Mouse (Mus musculus): ENCODE data around the gene Eml2.

Eml2 gene

GRCm38 (mm10) chr7:19231849-19232248, 55.6 kb downstream of the Eml2 start:
- no peak for DNase-seq

DNA sequence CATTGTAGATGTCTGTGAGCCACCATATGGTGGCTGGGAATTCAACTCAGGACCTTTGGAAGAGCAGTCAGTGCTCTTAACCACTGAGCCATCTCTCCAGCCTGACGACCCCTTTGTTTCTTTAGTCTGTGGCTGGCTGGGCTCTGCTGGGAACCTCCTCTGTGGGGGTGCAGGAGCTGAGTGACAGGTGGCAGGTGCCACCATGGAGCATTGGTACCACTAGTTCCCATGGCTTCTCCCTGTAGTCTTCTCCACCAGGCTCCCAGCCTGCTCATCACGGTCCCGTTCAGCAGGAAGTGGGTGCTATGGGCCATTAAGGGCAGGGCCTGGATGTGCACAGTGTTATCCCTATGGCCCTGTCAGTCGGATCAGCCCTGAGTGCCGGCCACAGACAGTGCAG, 58.4 kb downstream of the Eml2 start:
- no peak for DNase-seq

DNA sequence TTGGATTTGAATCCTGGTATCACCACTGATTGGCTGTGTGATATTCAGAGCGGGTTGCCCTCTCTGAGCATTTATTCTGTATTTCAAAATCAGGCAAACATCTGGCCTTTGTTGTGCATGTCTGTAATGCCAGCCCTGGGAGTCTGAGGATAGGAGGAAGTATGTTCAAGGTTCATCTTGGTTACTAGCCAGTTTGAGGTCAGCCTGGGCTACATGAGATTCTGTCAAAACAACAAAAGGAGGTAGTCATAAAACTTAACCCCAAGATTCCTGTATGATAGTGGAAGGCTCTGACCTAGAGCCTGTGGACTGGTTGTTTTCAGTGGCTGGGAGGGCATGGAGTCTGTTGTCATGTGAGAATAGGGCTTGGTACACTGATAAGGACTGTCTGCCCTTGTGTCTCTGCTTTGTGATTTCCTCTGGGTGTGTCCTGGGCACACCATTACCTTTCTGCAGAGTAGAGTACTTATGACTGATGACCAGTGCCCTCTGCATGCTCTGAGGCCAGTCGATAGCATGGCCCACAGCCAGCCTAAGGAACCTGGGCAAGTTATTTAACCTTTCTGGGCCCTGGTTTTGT, 59.0 kb downstream of the Eml2 start:
- no peak for DNase-seq

DNA sequence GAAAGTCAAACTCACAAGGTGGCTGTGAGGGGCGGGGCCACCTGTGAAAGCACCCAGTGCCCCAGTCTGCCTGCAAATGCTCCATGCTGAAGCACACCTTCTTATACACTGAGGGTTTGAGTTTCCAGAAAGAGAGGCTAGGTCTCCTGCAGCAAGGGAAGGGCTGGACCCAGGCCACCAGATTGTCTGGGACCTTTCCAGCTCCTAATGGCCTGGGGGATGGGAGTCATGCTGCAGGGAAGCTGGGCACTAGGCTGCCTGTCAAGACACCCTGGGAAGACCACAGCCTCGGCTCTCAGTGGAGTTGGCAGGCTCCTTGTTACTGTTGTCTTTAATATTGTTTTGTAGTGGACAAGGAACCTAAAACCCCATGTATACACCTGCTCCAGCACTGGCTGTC, 60.2 kb downstream of the Eml2 start:
- no peak for DNase-seq

DNA sequence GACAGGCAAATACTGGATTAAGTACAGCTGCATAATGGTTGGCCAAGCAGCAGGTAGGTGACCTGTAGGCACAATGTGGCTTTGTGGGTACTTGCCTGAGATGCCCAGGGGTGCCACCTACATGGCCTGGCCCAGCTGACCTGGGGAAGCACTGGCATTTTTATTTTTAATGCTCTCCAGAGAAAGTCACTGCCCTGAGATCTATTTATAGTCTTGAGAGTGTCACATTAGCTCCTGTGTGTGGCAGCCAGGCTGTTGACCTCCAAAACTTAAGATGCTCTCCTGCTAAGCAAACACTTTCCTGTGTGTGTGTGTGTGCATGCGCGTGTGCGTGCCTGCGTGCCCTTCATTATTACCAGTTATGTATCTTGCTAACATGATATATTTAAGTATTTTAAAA, 62.1 kb downstream of the Eml2 start:
- peak; percentile 13 for DNase-seq

DNA sequence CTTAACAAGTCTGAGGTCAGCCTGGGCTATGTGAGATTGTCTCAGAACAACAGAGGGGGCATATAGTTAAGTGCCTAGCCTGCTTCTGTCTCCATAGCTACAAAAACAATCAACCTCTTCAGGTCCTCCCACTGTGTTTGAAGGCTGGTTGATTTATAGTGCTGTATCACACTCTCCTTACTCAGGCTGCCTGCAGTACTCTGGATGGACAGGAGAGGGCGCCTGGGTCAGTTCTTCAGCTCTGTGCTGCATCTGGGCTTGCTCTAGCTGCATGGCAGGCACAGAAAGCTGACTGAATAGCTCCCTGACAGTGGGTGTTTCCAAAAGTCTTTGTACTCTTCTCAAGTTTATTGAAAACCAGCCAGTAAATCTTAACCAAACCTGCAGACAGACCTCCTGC, 63.2 kb downstream of the Eml2 start:
- peak; percentile 95 for DNase-seq

GRCm38 (mm10) chr7:19239986-19240385, 63.8 kb downstream of the Eml2 start:
- DNase-seq = no peak

DNA sequence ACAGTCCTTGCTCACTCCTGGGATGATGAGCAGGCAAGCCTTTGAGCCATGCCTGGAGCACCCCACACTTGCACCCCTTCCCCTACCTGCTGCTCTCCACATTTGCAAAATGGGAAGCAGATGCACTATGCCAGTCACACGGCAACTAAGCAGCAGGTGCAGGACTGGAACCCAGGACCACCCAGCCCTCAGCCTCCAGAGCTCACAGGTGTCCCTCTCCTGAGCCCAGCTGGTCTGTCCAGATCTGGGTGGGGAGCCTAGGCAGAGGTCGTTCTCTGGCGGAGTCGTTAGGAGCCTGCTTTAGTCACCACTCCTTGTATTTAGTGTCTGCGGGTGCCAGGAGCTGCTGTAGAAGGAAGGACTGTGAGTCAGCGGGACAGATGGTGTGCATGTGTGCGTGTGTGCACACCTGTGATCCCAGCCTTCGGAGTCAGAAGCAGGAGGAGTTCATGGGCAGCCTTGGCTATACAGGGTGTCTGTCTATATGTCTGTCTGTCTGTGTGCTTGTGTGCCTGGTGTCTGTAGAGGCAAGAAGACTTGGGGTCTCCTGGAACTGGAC, 64.8 kb downstream of the Eml2 start:
- no peak for DNase-seq

GRCm38 (mm10) chr7:19242005-19242404, 65.8 kb downstream of the Eml2 start:
- no peak for DNase-seq

DNA sequence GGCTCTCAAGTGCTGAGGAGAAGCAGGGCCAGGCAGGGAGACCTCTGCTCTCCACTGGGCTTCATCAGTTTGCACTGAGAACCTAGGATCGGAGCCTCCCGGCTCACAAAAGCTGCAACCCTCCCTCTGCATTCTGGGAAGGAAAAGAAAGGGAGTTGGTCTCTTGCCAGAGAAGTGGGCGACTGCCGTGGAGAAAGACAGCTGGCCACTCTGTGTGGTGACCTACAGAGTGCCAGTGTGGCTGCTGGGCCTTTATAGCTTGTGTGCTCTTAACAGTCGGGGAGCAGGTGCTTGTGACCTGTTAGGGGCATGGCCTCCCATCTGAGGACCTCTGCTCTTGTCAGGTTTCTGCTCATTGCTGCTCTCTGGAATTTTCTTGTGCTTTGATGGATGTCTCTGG, 67.6 kb downstream of the Eml2 start:
- DNase-seq = no peak

DNA sequence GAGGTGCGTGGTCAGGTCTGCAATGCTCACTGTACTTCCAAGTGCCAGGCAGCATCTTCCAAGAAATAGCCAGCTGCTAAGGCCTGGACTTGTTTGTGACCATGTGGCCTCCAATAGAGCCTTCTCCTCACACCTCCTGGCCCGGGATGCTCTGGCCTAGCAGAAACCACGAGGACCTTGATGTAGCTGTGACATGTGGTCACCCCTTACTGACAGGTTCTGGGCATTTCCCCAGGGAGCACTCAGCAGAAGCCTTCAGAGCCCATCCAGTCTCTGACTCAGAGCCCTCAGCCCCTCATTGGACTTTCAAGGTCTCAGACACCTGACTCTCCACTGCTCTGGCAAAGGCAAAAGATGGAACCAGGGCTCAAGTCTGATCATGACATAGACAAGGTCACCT, 68.9 kb downstream of the Eml2 start:
- no peak for DNase-seq

GRCm38 (mm10) chr7:19246855-19247254, 70.6 kb downstream of the Eml2 start:
- no peak for DNase-seq

DNA sequence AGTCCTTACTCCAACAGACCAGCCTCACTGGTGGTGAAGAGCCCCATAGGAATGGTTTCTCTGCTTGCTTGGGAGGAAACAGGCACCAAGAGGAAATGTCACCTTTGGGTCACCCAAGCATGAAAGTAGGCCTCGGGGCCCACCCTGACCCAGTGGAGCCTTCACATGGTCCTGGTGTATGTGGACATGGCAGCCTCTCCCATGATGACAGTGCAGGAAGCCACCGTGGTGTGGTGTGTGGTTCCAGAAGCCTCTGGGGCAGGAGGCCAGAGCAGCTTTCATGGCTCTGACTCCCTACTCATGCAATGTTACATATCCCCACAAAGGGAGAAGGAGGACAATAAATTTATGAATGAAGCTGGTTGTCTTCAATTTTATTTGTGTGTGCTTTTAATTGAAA, 71.3 kb downstream of the Eml2 start:
- DNase-seq = no peak

GRCm38 (mm10) chr7:19252078-19252477, 75.9 kb downstream of the Eml2 start:
- DNase-seq = no peak

DNA sequence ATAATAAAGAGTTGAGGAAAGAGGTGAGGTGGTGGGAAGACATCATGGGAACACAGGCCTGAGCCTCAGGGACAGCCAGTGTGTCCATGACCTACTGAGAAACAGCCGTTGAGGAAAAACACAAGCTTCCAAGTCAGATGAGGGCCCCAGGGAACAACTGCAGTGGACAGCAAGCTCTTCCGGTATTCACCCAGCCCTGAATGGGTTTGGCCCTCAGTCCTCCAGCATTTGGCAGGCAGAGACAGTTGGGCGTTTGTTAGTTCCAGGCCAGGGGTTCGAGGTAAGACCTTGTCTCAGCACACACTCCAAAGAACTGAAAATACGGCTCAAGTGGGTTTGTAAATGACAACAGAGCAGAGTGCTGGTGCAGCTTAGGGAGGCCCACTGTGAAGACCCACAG, 77.2 kb downstream of the Eml2 start:
- DNase-seq = no peak

DNA sequence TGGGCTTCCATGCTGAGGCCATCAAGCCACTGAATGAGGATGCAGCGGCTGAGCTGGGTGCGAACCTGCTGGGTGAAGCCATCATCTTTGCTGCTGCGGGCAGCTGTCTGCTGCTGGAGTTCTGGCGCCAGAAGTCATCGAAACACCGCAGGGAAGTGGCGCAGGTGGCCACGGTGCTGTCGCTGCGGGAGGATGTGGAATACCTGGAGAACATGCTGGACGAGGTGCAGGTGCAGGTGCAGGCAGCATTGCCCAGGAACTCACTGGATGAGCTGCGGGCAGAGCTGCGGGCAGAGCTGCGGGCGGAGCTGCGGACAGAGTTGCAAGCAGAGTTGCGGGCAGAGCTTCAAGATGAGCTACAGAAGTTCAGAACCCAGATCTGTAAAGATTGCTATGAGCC, 79.2 kb downstream of the Eml2 start:
- DNase-seq = no peak
